Mouse (Mus musculus): ENCODE data around the gene Tmc3.

Gene Tmc3

GRCm38 (mm10) chr7:83667936-83668645 is 83.4 kb downstream of the Tmc3 start:
- no peak for DNase-seq (ENCODE audit: low read depth, low spot score)

GRCm38 (mm10) chr7:83668724-83669123 is 84.0 kb downstream of the Tmc3 start:
- DNase-seq (ENCODE audit: low read depth, low spot score) = peak; percentile 43

- DNase-seq (ENCODE audit: low read depth, low spot score) = no peak
These were observed 86.8 kb downstream of the Tmc3 start for GRCm38 (mm10) chr7:83671573-83671972.

All from CD4-positive, CD25-positive, alpha-beta regulatory T cell, adult 2 months (primary cell).